Mouse (Mus musculus): ENCODE results near the gene Frmd4b.
A peak's percentile ranks its signal among the peaks of the same experiment; 100 is the strongest.
"Not testable (repeated sequence)": the region's sequence is repeated elsewhere in the genome, so short reads cannot be mapped to it uniquely, and the experiment has no call there.

Frmd4b gene

GRCm38 (mm10) chr6:97411327-97411726 lies 206.0 kb downstream of the Frmd4b start:
- no peak for DNase-seq

GRCm38 (mm10) chr6:97409467-97410239 lies 207.7 kb downstream of the Frmd4b start:
- no peak for DNase-seq

DNA sequence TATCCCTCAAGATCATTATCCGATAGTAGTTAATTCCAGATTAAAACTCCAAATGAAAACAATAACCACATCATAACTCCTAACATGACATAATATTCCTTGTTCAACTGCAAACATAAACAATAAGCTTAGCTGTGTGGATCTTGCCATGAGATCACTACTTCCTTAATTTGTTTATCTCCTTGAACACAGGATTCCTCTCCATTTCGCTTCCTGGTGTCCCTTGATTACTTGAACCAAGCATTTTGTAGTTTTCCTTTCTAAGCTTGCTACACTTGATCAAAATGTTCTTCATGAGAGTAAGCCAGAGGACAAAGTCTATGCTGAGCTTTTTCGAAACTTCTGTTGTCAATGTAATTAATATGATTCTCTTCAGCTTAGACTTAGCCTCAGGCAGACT lies 209.4 kb downstream of the Frmd4b start:
- no peak for DNase-seq

DNA sequence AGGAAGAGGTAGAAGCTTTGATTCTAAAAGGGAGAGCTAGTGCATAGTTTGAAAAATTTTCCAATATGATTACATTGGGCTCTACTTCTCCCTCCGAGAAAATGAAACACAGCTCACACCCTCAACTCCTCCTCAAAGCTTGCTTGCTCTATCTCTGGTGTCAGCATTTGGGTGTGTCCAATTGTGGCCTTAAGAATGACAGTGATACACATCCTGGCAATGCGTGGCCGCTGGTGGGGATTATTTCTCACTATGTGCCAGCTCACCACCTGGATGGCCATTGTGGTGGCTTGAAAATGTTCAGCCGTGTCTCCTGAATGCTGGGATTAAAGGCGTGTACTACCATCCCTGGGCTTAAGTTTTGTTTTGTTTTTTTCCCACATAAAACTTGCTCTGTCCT lies 209.9 kb downstream of the Frmd4b start:
- DNase-seq = no peak

DNA sequence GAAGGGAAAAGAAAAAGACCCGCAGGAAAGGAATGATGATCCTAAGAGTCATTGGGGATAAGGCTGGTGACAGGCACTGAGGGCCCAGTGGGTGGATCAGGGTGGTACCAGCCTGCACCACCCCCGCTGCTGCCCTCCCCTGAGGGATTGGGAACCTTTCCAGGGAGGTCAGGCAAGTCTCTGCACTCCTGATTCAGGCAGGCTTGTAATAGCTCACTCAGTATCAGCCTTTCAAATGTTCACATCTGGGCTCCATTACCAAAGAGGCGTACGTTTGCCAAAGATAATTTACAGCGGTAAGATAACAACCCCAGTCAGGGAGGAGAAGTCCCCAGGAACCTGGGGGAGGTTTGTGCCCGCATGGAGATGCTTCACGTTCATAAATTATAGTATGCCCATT lies 212.0 kb downstream of the Frmd4b start:
- DNase-seq = no peak

DNA sequence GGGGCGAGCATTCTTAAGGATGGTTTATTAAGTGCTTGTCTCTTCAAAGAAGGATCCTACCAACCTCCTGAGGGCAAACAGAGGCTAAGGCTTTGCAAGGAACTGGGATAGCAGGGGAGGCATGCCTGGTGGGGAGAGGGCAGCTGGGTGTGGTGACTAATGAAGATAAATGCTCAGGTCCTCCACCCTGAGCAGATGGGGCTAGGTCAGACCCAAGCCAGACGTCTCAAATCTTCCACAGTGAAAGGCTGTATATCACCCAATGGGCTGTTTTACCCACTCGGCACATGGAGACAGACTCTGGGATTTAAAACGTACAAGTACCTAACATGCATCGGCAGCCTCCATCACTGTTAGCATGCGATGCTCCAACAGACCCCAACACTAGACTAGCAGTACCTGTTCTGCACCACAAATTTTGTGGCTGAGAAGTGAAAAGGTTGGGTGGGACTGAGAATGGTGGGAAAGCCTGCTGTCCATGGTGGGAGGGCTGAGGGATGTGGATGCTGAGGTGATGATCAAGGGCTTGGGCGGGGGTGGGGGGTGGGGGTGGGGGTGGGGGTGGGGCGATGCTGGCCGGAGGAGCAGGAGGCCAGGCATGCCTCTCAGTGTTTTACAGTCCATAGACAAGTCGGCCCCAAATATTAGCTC lies 214.4 kb downstream of the Frmd4b start:
- DNase-seq = no peak

GRCm38 (mm10) chr6:97400446-97400845 lies 216.9 kb downstream of the Frmd4b start:
- DNase-seq = no peak

DNA sequence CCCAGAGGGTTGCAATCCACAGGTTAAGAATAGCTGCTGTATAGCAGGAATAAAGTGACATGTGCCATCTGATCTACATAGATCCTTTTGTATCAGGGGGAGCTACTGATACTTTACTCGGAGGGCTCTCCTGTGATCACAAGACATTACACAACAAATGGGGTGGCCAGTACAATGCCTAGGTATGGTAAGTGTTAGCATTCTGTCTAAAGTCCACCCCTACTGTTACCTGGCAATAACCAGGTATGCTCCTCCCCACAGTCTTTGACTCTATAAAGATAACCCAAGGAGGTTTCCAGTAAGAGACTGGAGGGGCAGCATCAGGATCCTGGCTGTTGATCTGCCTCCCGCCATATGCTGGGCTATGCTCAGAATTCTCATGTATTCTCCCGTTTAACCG lies 219.4 kb downstream of the Frmd4b start:
- DNase-seq = no peak

DNA sequence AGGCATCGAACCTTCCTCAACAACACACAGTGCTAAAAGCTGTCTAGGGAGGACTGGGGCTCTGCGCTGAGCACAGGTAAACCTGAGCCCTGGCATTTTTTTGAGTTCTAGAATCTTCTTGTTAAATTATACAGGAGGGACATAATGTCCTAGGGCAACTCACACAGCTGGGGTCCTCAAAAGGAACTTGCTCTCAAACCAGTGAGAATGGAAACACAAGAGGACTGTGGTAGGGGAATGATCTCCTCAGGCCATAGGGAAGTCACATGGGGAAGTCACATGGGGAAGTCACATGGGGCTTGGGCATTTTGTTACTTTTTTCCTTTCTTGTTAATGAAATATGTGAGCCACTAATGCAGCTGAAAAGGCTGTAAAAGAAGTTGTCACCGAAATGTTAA lies 220.4 kb downstream of the Frmd4b start:
- DNase-seq = no peak

DNA sequence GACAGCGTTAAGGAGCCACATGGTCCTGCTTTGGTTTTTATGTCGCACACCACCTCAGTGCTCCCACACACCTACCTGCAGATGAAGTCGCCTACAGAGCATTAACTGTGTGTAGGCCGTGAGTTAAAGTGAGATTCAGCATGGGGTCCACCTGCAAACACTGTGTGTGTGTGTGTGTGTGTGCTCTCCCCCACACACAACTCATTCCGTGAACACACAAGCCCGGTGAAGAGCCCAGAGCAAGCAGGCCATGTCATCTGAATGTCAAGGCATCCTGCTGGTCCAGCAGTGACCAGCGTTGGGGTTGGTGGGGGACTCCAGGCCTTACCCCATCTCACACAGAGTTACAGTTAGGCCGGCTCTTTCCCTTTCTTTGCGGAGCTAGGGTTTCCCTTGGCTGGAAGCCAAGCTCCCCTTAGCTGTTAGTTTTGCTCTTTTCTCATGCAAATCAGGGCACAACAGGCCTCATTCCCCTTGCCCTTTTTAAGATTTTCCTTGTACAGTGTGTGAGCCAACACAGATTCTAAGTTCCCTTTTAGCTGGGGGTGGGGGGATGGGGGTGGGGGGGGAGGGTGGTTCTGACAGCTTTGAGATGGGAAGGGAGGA lies 220.9 kb downstream of the Frmd4b start:
- DNase-seq = peak in 1 of 2 experiments; percentile 40

GRCm38 (mm10) chr6:97395477-97396350 lies 221.6 kb downstream of the Frmd4b start:
- peak; percentile 50 to 77 for DNase-seq

- DNase-seq = no peak
Measured at GRCm38 (mm10) chr6:97394473-97395075, 222.8 kb downstream of the Frmd4b start.

GRCm38 (mm10) chr6:97392912-97393311 lies 224.4 kb downstream of the Frmd4b start:
- no peak for DNase-seq

DNA sequence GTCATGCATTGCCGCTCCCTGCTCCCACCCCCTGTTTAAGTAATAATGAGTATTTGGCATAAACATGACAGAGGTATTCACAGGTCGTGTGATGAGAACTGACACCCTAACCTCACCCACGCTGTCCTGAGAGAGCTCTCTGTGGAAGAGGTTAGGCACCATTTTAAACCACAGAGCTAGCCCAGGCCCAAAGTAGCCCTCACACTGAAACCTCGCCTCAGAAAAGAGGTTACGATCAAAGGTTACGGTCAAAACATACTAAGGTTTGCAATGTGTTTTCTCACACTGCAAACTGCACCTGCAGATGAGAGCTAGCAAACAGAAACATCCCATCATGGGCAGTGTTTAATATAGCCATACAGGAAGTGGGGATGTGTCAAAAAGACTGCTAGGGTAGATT lies 230.0 kb downstream of the Frmd4b start:
- no peak for DNase-seq

DNA sequence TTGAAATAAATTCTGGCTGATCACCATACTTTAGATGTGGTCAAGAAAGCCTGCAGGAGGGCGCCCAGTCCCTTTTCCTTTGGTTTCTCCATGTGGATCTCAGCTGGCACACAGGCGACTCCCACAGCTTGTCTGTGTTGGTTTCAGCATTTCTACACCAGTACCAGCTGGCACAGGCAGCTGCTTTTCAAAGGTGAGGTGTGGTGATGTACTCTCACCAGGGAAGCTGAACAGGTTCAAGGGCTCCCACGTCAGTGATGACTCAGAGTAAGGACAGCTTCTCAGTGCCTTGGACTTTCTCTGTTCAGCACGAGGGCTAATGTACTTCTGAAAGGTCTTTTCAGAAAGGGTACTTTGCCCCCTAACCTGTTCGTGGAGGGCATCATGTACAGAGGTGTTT lies 232.4 kb downstream of the Frmd4b start:
- DNase-seq = no peak

DNA sequence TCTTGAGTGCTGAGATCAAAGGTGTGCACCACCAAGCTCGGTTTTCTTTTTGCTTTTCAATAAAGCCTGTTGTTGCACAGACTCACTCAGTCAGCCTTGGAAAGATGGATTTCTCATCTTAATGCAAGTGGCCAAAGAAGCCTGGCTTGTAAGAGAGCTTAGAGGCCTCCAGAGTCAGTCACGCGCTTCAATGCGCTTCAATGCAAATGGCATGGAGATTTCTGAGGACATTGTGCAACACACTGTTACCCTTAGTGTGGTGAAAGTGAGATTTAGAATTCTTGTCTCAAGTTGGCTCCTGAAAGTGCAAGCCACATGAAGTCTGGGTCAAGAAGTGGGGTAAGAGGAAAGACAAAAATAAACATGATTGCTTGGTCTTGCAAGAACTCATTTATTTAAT lies 236.1 kb downstream of the Frmd4b start:
- no peak for DNase-seq

GRCm38 (mm10) chr6:97370947-97371346 lies 246.4 kb downstream of the Frmd4b start:
- DNase-seq = no peak

DNA sequence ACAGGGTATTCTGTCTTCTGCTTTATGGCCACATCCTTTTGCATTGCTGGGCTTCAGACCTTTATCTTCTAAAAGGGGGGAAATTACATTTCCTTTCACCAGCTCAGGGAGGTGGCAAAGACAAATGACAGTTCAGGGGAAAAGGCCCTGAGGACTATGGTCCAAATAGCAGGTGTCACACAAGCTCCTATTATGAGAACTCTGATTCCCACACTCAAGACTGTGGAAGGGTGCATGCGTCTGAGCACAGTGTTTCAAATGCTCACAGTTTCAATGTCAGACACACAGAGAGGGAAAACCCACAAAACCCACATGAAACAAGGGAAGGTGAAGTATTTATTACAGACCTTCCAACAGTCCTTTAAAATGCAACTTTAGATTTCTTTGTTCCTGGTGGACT lies 246.9 kb downstream of the Frmd4b start:
- DNase-seq = no peak

DNA sequence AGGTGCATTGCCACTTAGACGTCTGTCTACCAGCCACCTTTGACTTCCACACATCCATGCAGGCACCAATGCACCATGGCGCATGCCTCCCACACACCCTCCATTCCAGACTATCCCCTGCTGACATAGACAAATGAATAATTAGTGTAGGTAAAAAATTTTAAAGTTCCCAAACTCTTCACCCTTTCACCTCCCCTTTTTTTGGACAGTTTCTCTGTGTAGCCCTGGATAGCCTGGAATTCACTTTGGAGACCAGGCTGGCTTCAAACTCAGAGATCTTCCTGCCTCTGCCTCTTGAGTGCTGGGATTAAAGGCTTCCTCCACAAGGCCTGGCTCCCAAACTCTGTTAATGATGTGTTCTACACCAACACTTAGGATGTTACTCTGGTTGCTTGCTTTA lies 253.5 kb downstream of the Frmd4b start:
- no peak for DNase-seq

GRCm38 (mm10) chr6:97357606-97358005 lies 259.7 kb downstream of the Frmd4b start:
- not testable (repeated sequence) for DNase-seq

- no peak for DNase-seq
Measured at GRCm38 (mm10) chr6:97356612-97357011, 260.7 kb downstream of the Frmd4b start.

GRCm38 (mm10) chr6:97355141-97355540 lies 262.2 kb downstream of the Frmd4b start:
- no peak for DNase-seq

- DNase-seq = no peak
Measured at GRCm38 (mm10) chr6:97353933-97354332, 263.4 kb downstream of the Frmd4b start.
